18 mouse cellular contexts compared by ENCODE assay signal in the genomic region with DNA sequence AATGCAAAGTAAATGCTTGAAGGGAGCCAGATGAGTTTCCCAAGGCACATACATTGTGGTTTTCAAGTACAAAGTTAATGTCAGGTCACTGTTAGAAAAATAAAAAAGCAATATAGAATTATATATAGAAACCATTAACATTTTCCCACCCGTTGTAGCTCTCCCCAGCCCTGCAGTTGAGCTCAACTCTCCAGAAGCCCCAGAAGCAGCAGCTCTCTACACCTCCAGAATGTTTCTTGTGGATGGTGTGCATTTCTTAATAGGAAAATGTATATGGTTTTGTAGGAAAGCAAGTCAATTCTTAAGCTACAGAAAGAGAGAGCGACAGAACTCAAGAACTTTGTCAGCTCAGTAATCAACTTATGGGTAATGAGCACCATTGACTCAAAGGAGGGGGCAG.
A peak's percentile ranks its signal among the peaks of the same experiment; 100 is the strongest.
DNase-seq lines count a peak whose midpoint lies in the region; ATAC-seq lines count a peak whose summit lies in the region.
"Had no signal": no experiment of that assay in that cellular context is flagged by ENCODE, and none has a peak within 500 bp of the region (broad histone marks: within the 10 kb centered on the region; RNA-seq: fewer than 3 reads in every experiment).

No protein-coding gene starts in this region.

- ATAC-seq in frontal cortex, adult (ENCODE audit: low TSS enrichment), result peak; percentile 90
- ATAC-seq: activated CD4-positive, CD25-positive, alpha-beta regulatory T cell, adult 4 months; CD4-positive, CD25-positive, alpha-beta regulatory T cell, adult 4 months; Patski had no signal

- DNase-seq in frontal cortex, postnatal 14 days (ENCODE audit: low spot score in 2 of 2), result no peak
- DNase-seq in brain, adult 2 months (ENCODE audit: low read depth, low spot score), result peak; percentile 38
- no peak for DNase-seq in kidney, adult 11 months
- DNase-seq: adrenal gland, adult 2 months; adrenal gland, adult 8-10 months; adrenal gland, postnatal 10 days; adrenal gland, postnatal 14 days; adrenal gland, postnatal 25 days; adrenal gland, postnatal 36 days; B cell, adult 2 months; cerebellum, adult 11 months; cerebellum, adult 11-12 months; cerebellum, adult 18-20 months; cerebellum, adult 2 months had no signal
